Mouse (Mus musculus): ENCODE results near the gene Nkiras1. TPM values are rescaled to one million over a fixed set of nuclear protein-coding genes. Genes with fewer than 3 reads are reported as not detected.

The Nkiras1 gene
- 29.4 TPM for polyA plus RNA-seq (2017; shearing (Covaris generic))

DNA sequence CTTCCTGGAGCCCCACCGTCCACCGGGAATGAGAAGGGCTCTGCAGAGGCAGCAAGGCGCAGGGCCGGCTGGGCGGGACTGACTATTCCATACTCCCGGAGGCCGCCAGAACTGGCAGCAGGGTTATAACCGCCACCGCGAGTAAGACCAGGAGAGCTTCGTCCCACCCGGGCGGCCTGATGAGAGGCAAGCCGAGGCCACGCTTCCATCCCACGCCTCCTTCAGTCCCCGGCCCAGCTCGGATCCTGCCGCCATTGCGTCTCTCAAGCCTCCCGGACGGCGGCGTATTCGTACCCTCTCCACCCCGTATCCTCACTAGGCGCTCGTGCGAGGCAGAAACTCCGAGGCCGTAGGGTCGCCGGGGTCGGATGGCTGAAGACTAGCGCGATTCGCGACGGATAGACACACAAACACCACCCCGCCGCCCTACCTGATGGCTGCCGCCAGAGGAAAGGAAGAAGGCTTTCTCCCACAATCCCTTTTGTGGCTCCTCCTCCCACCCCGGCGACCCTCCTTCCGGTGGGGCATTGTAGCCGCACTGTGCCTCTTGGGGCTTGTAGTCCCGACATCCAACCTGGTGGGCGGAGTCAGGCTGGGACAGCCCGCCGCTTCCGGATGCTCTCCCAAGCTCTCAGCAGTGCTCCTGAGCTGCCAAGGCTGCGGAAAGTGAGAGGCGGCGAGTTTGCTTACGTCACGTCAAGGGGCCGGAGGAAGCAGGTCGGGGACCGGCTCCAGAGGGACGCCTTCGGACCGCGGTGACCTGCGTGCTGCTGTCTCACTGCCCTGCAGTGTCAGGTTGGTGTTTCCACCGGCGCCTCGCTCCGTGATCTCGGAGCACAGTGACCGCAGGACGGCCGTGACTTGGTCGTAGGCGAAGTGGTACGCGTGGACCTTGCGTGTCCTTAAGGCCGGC, at the start of gene Nkiras1, which contains the start of gene Rpl15:
Gene Nkiras1, plus strand, starts transcription at position 608 of the 913 bp plus-strand sequence.
Gene Rpl15, minus strand, starts transcription at position 863 of the 913 bp plus-strand sequence.

DNA sequence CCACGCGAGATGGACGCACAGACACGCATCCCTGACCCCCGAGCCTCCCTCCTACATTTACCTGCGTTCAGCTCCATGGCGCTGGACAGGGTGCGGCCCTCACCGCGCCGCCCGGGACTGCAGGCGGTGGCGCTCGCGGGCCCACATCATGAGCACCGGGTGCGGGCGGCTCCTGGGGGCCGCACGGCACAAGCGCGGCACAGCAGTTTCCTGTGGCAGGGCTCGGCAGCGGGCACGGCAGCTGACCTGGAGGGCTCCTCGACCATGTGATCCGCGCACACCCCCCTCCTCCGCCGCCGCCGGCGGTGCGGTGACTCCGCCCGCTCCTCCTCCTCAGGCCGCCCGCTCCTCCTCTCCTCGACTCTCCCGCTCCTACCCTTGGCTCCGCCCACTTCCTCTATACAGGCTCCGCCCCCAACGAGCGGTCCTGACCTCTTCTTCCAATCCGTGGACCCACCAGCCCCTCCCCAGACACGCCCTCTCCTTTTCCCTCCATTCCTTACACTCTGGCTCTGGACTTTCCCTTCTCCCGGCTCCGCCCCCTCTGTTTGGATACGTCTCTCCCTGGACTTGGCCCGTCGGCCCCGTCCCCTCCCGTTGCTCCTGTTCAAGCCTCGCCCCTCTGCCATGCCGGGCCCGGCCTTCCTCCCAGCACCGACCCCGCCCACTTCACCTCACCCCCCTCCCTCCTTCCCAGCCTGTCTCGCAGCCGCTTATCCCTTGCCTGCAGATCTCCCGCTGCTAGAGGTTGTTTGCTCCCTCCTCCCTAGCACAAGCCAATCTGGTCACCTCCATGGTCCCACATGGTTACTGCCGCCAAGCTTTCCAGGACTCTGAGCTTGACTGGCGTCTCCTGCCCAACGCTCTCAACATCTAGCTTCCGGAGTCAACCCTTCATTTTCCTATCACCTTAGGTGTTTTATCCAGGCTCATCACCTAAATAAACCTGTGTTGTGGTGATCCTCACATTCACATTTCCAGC, 31.9 kb upstream of the Nkiras1 start, which contains the start of gene Nr1d2:
Gene Nr1d2, minus strand, starts transcription at position 378 of the 982 bp plus-strand sequence.

DNA sequence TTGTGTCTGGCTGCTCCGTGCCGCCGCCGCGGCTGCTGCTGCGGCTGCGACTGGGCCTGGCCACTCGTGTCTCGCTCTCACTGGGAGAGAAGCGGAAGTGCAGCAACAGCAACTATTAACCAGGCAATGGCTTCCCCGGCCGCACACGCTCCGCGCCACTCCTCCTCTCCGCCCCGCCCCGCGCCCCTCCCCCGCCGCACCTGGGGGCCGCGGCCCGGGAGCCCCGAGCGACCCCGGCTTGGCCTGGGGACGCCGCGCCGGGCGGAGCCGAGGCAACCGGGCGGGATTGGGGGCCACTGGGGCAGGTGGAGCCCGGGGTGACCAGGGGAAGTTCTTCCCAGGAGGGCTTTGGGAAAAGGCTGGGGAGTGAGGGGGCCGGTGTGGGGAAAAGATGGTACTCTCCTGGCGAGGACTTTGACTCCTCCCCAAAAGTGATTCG, 60.8 kb downstream of the Nkiras1 start, which contains the start of gene Ube2e1:
Gene Ube2e1, minus strand, starts transcription at position 167 of the 439 bp plus-strand sequence.

Other genes with a start within 250 kb of the Nkiras1 start
- 9.4 TPM for gene Nr1d2, start 32.0 kb upstream of the Nkiras1 start, polyA plus RNA-seq (2017; shearing (Covaris generic))
- 848 TPM for gene Rpl15, start 255 bp downstream of the Nkiras1 start, polyA plus RNA-seq (2017; shearing (Covaris generic))
- 104 TPM for gene Ube2e1, start 60.7 kb downstream of the Nkiras1 start, polyA plus RNA-seq (2017; shearing (Covaris generic))